Mouse (Mus musculus) heart, postnatal 10 days (tissue): ENCODE data around the gene Gm20721. TPM values are rescaled to one million over a fixed set of nuclear protein-coding genes. Genes with fewer than 3 reads are reported as not detected.
A peak's percentile ranks its signal among the peaks of the same experiment; 100 is the strongest.
"Not testable (repeated sequence)": the region's sequence is repeated elsewhere in the genome, so short reads cannot be mapped to it uniquely, and the experiment has no call there.

Experiments
- DNase-seq, 2 experiments: peaks; one replicate each; pipeline ENCODE4 v3.0.0; 2021
- intact Hi-C: fragments of 180-260 bp; cut with DNase I; formaldehyde crosslinking; loops from one replicate; pipeline ENCODE4 v1.15.1; 2025
- total RNA-seq, 2 experiments: library from RNA; stranded (reverse); gene quantifications; 2 replicates each; pipeline ENCODE4 v1.2.3; 2021

Gm20721 gene
- 1 to 10 TPM; 2.4 to 2.8 TPM for total RNA-seq

DNA sequence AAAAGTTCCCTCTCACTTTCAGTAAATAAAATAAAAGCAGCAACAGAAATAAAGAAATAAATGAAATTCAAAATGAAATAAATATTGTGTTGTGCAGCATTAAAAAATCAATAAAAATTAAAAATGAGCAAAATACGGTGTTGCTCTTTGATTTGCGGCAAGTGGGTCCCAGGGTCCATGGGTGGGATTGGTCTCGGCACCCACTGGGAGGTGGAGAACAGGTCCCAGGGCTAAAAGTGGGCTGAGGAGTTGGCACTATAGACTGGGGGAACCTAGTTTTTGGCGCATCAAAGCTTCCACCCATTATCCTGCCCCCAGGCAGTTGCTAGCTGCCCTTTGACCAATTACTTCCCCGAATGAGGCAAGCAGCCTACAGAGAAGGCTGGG lies at the start of gene Gm20721:
TSS of gene Gm20721 (minus strand) at position 101 of the 387 bp plus-strand sequence.
- intact Hi-C loops, result no loop called here
- DNase-seq, result no peak

DNA sequence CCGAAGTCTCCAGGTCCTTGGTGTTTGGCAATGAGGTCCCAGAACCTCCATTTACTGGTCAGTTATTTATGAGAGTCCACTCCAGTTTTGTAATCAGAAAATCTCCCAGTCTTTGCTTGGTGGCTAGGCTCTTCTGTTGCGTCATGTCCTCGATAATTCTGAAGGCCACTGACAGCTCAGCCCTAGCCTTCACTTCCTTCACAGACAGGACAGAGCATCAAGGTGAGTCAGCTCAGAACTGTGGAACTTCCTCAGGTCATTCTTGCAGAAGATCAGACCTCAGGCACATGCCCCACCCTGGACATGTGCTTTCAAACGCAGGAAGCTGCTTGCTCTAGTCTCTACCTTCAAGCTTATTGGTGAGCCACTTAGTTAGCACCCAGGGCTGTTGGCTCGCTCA lies 46.9 kb upstream of the Gm20721 start:
- no peak for DNase-seq
- intact Hi-C loops, result no loop called here

DNA sequence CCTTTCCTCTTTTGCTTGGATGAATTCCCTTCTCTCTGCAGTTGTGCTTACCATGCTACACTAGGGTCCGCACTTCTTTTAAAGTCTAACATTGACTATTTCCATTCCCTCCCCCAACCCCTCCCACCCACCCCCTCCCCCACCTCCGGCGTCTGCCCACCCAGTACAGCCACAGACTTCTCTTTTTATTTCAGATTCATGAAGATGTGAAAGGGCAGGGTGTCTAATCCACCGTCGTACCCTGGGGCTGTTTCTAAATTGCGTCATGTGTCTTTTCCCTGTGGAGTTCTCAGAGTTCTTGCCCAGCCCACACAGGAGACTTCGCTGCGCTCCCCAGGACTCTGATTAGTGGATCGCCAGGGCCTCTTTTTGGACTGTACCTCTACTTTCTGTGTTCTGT lies 46.0 kb upstream of the Gm20721 start:
- no peak for DNase-seq
- intact Hi-C loops, result no loop called here

DNA sequence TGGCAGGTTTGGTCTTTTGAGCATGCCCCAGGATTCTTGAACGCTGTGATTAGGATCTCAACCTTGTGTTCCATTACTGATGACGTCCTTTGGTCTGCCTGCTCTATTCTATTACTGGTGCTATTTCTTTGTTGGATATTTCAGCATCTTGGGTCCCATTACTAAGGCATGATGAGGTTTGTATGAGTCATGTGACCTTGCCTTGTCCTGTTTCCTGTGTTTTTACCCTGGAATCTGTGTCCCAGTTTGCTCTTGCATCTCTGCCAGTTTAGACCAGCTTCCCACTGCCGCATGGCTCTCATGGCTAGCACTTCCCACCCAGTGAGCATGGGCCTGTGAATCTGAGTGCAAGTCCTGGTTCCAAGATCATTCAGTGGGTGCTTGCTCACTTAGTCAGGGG lies 45.4 kb upstream of the Gm20721 start:
- intact Hi-C loops, result no loop called here
- DNase-seq, result no peak

DNA sequence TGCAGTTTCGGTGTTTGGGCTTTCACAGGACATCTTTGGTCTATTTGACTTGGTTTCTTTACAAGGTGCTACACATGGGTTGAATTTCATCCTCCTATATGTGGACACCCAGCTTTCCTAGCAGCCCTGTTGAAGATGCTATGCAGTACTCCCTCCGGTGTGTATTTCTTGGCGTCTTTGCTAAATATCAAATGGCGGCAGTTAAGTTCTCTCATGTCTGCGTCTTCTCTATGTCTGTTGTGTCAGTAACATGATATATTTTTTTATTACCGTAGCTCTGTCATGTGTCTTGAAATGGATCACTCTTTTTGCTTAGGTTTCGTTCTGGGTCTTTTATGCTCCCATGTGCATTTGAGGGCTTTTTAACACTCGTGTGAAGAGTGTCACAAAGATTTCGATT lies 34.5 kb upstream of the Gm20721 start:
- intact Hi-C loops, result no loop called here
- DNase-seq, result no peak

DNA sequence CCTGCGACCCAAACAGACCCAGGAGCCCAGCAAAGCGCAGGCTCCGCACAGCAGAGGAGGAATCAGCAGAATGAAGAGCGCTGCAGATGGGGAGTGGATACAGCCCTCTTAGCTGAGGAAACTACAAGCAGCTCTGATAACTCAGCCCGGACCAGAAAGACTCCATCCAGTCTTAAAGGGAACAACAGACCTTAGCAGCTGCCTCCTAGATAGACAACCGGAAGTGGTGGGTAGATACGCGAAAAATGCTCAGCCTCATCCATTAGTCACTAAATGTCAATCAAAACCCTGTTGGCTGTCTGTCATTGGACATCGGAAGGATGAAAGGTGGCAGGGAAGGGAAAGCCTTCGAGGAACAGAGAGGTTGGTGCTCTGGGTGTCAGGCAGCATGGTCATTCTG lies 20.1 kb upstream of the Gm20721 start:
- intact Hi-C loops, result no loop called here
- no peak for DNase-seq

DNA sequence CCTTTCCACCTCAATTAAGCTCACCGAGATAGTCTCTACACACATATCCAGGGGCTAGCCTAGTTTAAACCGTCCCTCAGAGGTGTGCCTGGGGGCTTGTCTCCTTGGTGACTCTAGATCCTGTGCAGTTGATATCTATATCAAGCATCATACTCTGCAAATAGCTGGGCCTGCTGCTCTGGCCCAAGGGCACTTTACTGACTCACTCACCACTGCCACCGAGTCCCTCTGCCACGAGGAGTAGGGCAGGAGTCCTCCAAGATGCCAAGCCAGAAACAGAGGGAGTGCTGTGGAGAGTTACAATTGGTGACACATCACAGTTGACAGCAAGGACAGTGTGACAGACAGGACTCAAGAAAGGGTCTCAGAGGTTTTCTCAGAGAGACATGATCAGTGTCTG lies 13.1 kb upstream of the Gm20721 start:
- intact Hi-C loops, result no loop called here

DNA sequence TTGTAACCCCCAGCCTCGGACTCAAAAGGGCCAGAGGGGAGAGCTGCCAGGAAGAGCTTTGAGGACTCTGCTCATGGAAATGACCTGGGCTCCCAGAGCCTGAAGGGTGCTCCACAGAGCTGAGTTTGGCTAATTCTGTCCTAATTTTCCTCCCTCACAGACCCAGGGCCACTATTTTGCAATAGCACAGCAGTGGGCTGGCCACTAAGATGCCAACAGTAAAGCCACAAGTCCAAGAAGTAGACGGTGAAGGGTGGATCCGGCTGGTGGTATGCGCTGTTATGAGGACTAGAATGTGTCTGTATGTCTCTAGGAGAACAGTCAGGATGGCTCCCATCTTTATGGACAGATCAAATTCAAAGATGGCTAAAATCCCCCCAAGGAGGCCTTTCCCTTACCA lies 12.0 kb upstream of the Gm20721 start:
- no peak for DNase-seq
- intact Hi-C loops, result no loop called here

More for the DNA sequence above, 13.1 kb upstream of the Gm20721 start:
- DNase-seq, result no peak

DNA sequence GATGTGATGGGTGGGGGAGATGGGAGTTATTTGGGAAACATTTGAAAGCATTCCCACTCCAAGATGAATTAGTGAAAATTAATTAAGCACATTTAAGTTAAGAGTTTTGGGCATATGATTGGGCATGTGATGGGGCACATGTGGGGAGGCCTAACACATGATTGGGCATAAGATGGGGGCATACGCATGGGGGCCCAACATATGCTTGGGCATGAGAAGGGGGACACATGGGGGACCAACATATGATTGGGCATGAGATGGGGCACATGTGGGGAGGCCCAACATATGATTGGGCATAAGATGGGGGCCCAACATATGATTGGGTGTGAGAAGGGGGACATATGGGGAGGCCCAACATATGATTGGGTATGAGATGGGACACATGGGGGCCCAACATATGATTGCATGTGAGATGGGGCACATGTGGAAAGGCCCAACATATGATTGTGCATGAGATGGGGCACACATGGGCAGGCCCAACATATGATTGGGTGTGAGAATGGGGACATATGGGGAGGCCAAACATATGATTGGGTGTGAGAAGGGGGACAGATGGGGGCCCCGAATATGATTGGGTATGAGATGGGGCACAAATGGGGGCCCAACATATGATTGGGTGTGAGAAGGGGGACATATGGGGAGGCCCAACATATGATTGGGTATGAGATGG lies 622 bp upstream of the Gm20721 start:
- intact Hi-C loops, result not testable (repeated sequence)

DNA sequence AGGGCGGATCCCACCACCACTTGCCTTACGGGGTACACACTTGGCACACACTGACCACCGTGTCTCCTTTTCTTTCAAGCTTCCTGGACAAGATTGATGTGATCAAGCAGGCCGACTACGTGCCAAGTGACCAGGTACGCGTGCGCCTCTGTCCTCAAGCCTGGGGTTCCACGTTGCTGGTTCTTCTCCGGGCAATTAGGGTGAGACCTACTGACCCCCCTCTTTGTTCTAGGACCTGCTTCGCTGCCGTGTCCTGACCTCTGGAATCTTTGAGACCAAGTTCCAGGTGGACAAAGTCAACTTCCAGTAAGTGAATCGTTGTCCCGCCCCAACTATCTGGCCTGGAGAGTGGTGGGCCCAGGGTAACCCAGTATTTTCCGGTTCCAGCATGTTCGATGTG lies 1.5 kb downstream of the Gm20721 start:
- peak in 1 of 2 experiments; percentile 15 for DNase-seq
- intact Hi-C loops, result no loop called here

More for the DNA sequence above, 622 bp upstream of the Gm20721 start:
- peak; percentile 1 to 3 for DNase-seq

DNA sequence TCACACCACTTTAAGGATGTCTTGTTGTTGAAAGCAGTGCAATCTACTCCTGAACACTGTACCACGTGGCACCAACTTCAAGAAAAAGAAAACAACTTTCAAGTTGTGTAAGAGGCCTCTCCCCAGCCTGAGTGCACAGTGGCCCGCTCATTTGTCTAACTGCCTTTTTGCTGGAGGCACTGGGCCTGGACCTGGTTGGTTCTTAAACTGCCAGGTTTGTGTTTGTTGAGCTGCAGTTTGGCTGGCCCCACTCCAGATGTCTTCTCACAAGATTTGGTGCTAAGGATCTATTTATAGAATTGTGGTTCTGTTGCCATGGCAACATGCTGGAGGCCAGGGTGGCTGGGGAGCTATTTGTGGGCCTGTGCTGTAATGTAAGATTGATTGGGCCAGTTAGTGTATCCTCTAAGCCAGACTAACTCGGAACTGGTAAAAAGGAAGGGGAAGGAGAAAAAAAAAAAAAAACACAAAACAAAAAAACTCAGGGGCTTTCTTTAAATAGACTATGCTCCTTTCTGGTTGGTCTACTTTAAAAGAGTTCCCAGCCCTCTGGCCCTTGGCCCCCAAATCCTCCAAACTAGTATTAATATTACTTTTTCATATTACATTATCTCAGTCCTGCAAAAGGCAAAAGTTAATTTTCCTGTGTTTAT lies 2.4 kb downstream of the Gm20721 start:
- intact Hi-C loops, result no loop called here
- DNase-seq, result peak; percentile 94 to 95

DNA sequence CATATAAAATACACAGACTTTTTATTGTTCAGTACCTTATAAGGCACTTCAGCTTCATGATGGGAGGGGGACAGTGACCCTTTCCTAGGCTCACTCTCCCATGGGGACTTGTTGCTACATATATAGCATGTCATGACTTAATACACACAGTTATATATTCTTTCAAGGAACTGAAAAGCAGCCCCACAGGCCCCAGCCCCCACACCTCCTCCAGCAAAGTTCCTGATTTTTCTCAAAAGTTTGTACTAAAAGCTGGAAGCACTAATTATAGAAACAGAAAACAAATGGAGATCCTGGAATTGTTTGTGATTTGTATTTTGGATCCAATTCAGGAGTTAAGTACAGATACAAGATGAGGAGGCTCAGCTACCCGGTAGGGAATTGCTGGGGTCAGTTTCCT lies 2.9 kb downstream of the Gm20721 start:
- DNase-seq, result peak; percentile 24 to 28
- intact Hi-C loops, result no loop called here

DNA sequence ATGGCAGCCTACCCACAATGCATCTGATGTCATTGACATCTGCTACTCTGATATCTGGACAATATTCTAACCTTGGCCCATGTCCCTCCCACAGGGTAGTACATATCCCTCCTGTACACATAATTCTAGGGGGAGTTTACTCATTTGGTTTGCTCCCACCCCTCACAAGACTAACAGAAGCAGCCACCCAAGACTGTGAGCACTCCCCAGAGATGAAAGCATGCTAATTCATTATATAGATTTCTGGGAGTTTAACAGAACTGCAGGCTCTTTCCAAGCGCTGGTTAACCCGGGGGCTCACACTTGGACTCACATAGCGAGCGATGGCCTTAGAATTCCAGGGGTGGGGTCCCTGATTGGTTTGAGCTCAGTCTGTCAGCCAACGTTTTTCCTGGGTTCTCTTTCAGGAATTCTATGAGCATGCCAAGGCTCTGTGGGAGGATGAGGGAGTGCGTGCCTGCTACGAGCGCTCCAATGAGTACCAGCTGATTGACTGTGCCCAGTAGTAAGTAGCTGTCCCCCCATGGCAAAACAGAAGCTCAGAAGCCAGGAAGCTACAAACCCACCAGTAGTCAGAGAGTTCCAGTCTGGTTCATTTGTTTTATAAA lies 3.6 kb downstream of the Gm20721 start:
- intact Hi-C loops, result no loop called here
- DNase-seq, result peak; percentile 28 to 32

DNA sequence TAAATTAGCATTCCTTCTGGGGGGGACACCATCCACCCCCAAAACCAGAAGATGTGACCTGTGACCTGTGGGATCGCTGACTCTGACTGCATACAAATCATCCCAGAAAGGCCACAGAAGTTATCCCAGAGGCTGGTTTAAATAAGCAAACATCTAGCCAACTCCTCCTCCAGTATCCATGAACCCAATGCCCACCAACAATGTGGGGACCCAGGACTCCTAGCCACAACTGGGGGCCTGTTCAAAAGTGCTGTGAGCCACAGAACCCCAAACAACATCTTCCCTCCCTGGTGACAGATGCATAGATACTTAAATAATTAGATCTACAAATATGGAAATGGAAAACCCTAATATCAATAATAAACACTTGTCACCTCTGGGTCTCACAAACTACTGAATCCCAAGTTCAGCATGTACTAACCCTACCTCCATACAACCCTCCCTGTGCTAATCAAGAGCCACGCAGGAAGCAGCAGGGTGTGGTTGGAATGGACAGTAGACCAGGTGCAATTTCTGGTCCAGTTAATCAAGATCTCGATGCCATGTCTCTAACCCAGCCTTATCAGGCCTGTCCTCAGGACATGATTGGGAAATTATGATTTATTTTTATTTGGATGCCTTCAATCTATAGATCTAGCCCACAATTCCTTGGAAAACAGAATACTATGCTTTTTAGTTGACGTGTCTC lies 5.5 kb downstream of the Gm20721 start:
- intact Hi-C loops, result no loop called here
- DNase-seq, result peak; percentile 4 to 13

DNA sequence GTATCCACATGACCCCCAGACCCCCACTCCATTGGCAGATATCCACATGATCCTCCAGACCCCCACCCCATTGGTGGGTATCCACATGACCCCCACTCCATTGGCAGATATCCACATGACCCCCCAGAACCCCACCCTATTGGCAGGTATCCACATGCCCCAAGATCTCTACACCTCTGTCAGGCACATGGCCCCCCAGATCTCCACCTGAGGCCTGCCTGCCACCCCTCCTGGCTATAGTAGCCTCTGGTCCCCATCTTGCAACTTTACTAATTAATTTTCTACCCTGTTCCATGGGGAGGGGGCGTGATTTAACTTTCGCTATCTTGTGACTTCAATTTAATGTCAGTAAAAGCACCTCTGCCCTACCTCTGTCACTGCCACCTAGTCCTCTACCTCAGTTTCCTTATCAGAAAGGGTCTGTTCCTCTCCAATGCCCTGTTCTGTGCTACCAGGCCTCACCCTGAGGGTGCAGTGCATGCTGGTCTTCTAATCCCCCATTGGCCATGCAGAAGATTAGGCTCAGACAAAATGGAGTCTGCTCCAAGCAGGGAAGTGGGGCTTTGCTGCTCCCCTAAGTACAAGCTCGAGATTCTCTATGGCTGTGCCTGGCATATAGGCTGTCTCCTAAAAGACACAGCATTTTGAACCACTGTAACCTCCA lies 6.2 kb downstream of the Gm20721 start:
- DNase-seq, result peak; percentile 1 to 11
- intact Hi-C loops, result no loop called here

DNA sequence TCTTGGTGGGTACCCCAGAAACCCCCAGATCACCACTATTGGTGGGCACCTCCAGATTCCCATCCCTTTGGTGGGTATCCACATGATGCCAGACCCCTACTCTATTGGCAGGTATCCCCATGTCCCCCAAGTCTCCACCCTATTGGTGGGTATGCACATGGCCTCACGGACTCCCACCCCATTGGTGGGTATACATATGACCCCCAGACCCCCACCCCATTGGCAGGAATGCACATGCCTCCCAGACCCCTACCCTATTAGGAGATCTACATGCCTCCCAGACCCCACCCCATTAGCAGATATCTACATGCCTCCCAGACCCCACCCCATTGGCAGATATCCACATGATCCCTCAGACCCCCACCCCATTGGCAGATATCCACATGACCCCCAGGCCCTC lies 6.8 kb downstream of the Gm20721 start:
- peak in 1 of 2 experiments; percentile 1 for DNase-seq
- intact Hi-C loops, result no loop called here

DNA sequence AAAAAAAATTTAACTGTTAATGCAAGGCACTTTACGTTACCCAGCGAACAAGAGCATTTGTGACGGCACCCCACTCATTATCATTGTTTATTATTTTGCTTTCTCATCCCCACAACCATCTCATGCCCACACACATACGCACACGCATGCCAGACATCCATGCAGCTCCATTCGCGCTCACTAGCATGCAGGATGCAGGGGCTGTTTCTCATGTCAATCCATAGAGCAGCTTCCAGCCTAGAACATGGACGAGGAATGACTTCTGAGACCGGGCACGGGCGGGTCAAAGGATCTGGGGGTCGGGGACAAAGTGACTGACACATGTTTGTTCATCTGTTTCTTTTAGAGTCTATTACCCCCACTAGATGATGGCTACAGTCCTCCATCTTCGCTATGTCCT lies 9.2 kb downstream of the Gm20721 start:
- intact Hi-C loops, result no loop called here
- DNase-seq, result no peak

DNA sequence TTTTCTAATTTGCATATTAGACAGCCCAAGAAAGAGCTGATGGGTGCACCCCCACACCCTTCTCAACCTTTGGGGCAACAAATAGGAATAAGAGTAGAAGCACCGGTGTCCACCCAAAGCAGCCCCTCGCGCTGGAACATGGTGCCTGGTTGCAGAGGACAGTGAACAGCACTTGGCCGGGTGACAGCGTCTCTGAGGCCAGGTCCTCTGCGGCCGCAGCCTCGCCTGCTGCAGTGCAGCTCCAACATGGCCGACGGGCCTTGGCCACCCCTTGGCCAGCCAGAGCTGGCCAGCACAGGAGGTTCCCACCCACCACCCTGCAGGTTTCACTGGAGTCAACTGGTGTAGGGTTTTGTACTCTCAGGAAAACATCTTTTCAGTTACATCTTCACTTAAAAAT lies 12.1 kb downstream of the Gm20721 start:
- DNase-seq, result no peak
- intact Hi-C loops, result no loop called here

DNA sequence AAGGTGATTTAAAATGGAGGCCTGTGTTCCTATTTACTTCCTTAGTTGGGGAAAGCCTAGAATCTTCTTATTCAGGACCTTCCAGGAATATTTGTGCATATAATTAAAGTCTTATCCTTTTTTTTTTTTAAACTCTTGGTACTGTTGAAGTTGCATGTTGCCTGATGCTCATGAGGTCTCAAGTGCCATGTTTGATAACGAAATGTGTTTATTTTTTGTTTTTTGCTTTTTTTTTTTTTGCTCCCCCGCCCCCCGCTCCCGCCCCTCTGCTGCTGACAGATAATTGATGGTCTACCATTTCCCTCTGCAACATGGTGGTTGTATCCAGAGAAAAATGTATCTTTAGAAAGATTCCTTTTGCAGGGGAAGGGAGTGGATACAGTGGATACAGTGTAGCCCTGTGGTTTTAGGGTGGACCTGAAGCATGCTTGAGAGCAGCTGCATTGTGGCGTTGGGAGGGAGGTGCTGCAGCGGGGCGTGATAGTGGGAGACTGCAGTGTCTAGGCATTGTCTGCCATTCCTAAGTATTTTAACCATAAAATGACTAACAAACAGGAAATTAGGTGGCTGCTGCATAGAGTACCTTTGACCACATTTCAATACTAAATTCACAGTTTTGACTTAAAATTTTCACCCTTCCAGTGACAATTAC lies 13.1 kb downstream of the Gm20721 start:
- DNase-seq, result no peak
- intact Hi-C loops, result no loop called here

DNA sequence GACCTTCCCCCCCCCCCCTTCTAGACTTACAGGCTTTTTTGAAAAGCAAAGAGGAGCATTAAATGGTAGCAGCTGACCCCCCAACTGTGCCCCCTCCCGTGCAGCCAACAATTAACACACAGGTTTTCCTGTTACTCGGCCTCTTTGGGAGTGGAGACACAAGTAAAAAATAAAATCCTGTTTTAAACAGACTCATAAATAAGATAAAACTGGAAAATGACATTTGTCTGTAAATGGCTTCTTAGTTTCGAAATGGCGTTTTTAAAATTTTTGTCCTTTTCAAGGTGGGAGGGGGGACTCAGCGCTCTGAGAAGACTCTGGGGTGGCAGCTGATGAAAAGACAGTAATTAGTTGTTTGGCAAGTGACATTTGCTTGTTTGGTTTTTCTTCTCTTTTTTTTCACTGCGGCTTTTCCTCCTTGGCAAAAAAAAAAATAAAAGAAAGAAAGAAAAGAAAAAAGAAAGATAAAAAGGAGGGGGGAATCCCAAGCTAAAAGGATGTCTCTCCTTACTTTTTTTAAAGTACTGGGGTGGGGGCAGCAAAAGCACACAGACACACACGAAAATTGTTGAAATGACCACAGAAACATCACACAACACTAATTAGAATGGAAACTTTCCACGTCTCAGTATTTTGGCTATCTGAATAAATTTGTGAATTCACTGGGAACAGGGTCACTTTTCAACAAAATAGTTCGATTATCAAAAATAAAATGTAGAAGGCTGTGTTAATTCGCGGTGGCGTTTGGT lies 15.1 kb downstream of the Gm20721 start:
- intact Hi-C loops, result loop anchor here (2.0 kb wide), 1 partner anchor 131 kb away; no protein-coding TSS in a partner anchor
- DNase-seq, result no peak
